In the genomic region with DNA sequence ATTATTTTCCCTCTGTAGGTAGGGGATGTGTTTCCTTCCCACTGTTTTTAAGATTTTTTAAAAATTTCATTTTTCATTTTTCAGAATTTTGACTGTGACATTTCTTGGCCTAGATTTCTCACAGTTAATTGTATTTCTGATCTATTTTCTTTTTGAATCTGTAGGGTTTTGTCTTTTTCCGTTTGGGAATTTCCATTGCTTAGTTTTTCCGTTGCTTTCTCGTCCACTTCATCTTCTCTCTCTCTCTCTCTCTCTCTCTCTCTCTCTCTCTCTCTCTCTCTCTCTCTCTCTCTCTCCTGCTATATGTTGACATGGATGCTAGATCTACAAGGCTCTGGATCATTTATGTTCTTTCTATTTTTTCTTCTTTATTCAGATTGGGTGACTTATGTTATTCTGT, we compare ENCODE assay signal across 16 mouse cellular contexts.
DNase-seq lines count a peak whose midpoint lies in the region; TF ChIP-seq lines count a peak whose summit lies in the region.
"Had no signal": no experiment of that assay in that cellular context is flagged by ENCODE, and none has a peak within 500 bp of the region (broad histone marks: within the 10 kb centered on the region; RNA-seq: fewer than 3 reads in every experiment).

No protein-coding gene starts in this region.

- no peak overlapping the region for H3K27ac ChIP-seq in CH12.LX (ENCODE audit: insufficient read depth, low read depth)

- H3K4me1 ChIP-seq in CH12.LX (ENCODE audit: control insufficient read depth in 1 of 2, insufficient read depth in 2 of 2), result no peaks in the 10 kb centered on the region; a peak in 1 of 4 replicates

- no peak for TF ChIP-seq RAD21 in CH12.LX (IDR thresholded peaks at IDR 0.05; ENCODE audit: low read depth, low read length)

- no peak overlapping the region for H3K4me2 ChIP-seq in CH12.LX (ENCODE audit: insufficient read depth, low read depth, poor library complexity, severe bottlenecking)

- TF ChIP-seq EP300 in CH12.LX (IDR thresholded peaks at IDR 0.05; ENCODE audit: low read length), result peak; percentile 80

- no peaks in the 10 kb centered on the region for H3K9me3 ChIP-seq in CH12.LX (replicated peaks; ENCODE audit: low read length)

- TF ChIP-seq CTCF in CH12.LX (conservative IDR thresholded peaks at IDR 0.05 in 1 of 2, IDR thresholded peaks at IDR 0.05 in 1 of 2; ENCODE audit: low read depth in 2 of 2, low read length in 2 of 2), result no peak

- dilution Hi-C loops in CH12.LX (cut with MboI; ENCODE audit: extremely low pct_ligation_motif_present, extremely low pct_unique_long_range_greater_than_20kb, low sequenced_read_pairs), result no loop called here

- H3K4me3 ChIP-seq in CH12.LX (replicated peaks in 1 of 3; ENCODE audit: low read depth in 2 of 3, low read length in 2 of 3, poor library complexity in 1 of 3), result no peak overlapping the region

- in situ Hi-C loops in CH12.LX (cut with MboI; ENCODE audit: low pct_ligation_motif_present, low pct_unique_long_range_greater_than_20kb, low sequenced_read_pairs), result no loop called here

- TF ChIP-seq POLR2A in CH12.LX (IDR thresholded peaks at IDR 0.05; ENCODE audit: low read depth, low read length), result no peak

- no peaks in the 10 kb centered on the region for H3K27me3 ChIP-seq in CH12.LX (replicated peaks)
- H3K27me3 ChIP-seq: Patski had no signal

- no peak overlapping the region for H3K9ac ChIP-seq in CH12.LX (ENCODE audit: insufficient read depth, low read depth)

- H3K79me2 ChIP-seq in CH12.LX (replicated peaks; ENCODE audit: control insufficient read depth, extremely low read depth, insufficient read depth, poor library complexity, severe bottlenecking), result no peaks in the 10 kb centered on the region

- DNase-seq in CH12.LX (ENCODE audit: extremely low read depth), result peak; percentile 24
- no peak for DNase-seq in right cerebral cortex, adult 2 months (ENCODE audit: low spot score in 2 of 2)
- DNase-seq: adrenal gland, adult 2 months; adrenal gland, adult 8-10 months; adrenal gland, postnatal 10 days; adrenal gland, postnatal 14 days; adrenal gland, postnatal 25 days; adrenal gland, postnatal 36 days; B cell, adult 2 months; cerebellum, adult 11 months; cerebellum, adult 11-12 months; cerebellum, adult 18-20 months; cerebellum, adult 2 months; cerebellum, adult 8-10 months had no signal

- H3K36me3 ChIP-seq in CH12.LX (replicated peaks in 1 of 2; ENCODE audit: control insufficient read depth in 1 of 2, insufficient read depth in 1 of 2, low read length in 1 of 2), result no peaks in the 10 kb centered on the region
- H3K36me3 ChIP-seq: G1E had no signal

TF ChIP-seq in CH12.LX, 34 proteins besides CTCF, POLR2A, EP300 and RAD21:
- TF ChIP-seq RCOR1 (conservative IDR thresholded peaks at IDR 0.05; ENCODE audit: low read depth, low read length) (no peak), PAX5 (IDR thresholded peaks at IDR 0.05; ENCODE audit: low read length) (no peak), JUN (IDR thresholded peaks at IDR 0.05; ENCODE audit: insufficient read depth, low read depth, low read length) (peak; percentile 18; the same call in 1 of the 2 replicates), MYC (IDR thresholded peaks at IDR 0.05; ENCODE audit: low read depth, low read length) (no peak), MXI1 (IDR thresholded peaks at IDR 0.05; ENCODE audit: low read depth, low read length) (no peak), JUND (conservative IDR thresholded peaks at IDR 0.05; ENCODE audit: low read depth, low read length) (peak; percentile 62)
